Mouse (Mus musculus) brain, embryonic 14.5 days (tissue): Measurements from ENCODE around the gene Bmp7.

ENCODE experiments used
- CTCF ChIP-seq: fragments of 200-500 bp; IDR thresholded peaks from 2 replicates; pipeline ENCODE4 v1.5.1; 2012; ENCODE audit warnings: inconsistent platforms, mild to moderate bottlenecking, moderate library complexity, borderline replicate concordance; ENCODE audit not compliant: insufficient read depth, insufficient read length; ENCODE audit errors: extremely low read depth
- POLR2A ChIP-seq: fragments of 200-500 bp; IDR thresholded peaks from 2 replicates; pipeline ENCODE4 v1.6.1; 2012; ENCODE audit warnings: mild to moderate bottlenecking, inconsistent platforms, borderline replicate concordance; ENCODE audit not compliant: poor library complexity, insufficient read depth, insufficient read length, severe bottlenecking; ENCODE audit errors: extremely low read depth

DNA sequence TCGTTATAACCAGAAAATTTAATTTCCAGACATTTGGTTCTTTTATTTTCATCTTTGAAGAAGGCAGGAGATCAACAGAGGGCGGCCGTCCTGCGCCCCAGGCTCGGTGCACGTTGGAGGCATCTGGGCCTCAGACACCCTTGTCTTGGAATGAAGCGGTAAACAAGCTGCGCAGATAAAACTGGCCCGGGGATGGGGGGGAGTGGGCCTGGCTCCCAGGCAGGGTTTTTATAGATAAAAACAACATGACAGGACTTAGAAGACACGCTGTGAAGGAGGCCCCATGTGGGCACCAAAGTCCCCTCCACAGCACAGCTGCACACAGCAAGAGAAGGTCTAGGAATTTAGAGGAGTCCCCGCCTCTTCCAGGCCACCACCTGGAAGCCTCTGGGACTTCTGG lies 10.6 kb upstream of the Bmp7 start:
- TF ChIP-seq CTCF: no peak
- TF ChIP-seq POLR2A: no peak
